Mouse (Mus musculus) testis, adult 2 months (tissue): Measurements from ENCODE around the gene M1ap.

Experiments used
- CTCF ChIP-seq: fragments of 200-500 bp; IDR thresholded peaks from 2 replicates; pipeline ENCODE4 v1.5.1; 2012; ENCODE audit warnings: low read depth, mild to moderate bottlenecking, inconsistent platforms, low read length, moderate library complexity; ENCODE audit not compliant: control insufficient read depth, insufficient read depth, insufficient replicate concordance
- POLR2A ChIP-seq: fragments of 200-500 bp; IDR thresholded peaks from 2 replicates; pipeline ENCODE4 v1.6.1; 2012; ENCODE audit warnings: low read depth, mild to moderate bottlenecking, inconsistent platforms, low read length, moderate library complexity; ENCODE audit not compliant: control insufficient read depth

DNA sequence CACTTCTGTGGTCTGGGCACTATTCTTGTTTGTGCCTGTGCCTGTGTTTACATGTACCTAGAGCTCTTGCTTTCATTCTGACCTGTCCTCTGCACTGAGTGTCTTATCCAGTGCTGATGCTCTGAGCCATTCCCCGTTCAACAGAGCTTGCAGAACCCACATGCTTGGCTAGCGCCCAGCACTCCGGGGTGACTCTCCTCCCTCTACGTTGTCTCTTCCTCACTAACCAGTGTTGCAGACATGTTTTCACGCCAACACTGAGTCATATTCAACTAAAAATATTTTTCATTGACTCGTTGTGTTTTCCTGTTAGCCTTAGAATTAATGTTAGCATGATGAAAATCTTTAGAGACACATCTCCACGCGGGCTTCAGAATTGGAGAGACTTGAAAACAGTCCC lies 38.7 kb upstream of the M1ap start:
- no peak for TF ChIP-seq CTCF
- TF ChIP-seq POLR2A, result no peak
